Mouse (Mus musculus): ENCODE measurements at regions not wholly inside any gene's neighbourhood (a gene's known extent, or its start where the extent isn't known, plus 50 kb on each side); places are given as distances from the start of the nearest gene placed in this dataset.
A peak's percentile ranks its signal among the peaks of the same experiment; 100 is the strongest.

GRCm38 (mm10) chr10:84024901-84025300, 302.2 kb downstream of the 1500009L16Rik start:
- no peak for DNase-seq (ENCODE audit: low spot score)

GRCm38 (mm10) chr10:84026798-84027197, 304.1 kb downstream of the 1500009L16Rik start:
- no peak for DNase-seq (ENCODE audit: low spot score)

GRCm38 (mm10) chr10:84036131-84036877, 313.6 kb downstream of the 1500009L16Rik start:
- no peak for DNase-seq (ENCODE audit: low spot score)

- no peak for DNase-seq (ENCODE audit: low spot score)
Observed at GRCm38 (mm10) chr10:84048706-84049105, 326.0 kb downstream of the 1500009L16Rik start.

- DNase-seq (ENCODE audit: low spot score), result no peak
Observed at GRCm38 (mm10) chr10:84052696-84053095, 330.0 kb downstream of the 1500009L16Rik start.

- DNase-seq (ENCODE audit: low spot score), result no peak
Observed at GRCm38 (mm10) chr10:84054551-84055336, 332.1 kb downstream of the 1500009L16Rik start.

GRCm38 (mm10) chr10:84055402-84056167, 332.9 kb downstream of the 1500009L16Rik start:
- DNase-seq (ENCODE audit: low spot score), result no peak

GRCm38 (mm10) chr10:84056323-84057169, 333.9 kb downstream of the 1500009L16Rik start:
- DNase-seq (ENCODE audit: low spot score), result peak; percentile 12

GRCm38 (mm10) chr10:84058301-84058700, 335.6 kb downstream of the 1500009L16Rik start:
- DNase-seq (ENCODE audit: low spot score), result no peak

GRCm38 (mm10) chr10:84059646-84060491, 337.2 kb downstream of the 1500009L16Rik start:
- no peak for DNase-seq (ENCODE audit: low spot score)

GRCm38 (mm10) chr10:84060492-84061218, 338.0 kb downstream of the 1500009L16Rik start:
- DNase-seq (ENCODE audit: low spot score), result peak; percentile 78

- peak; percentile 62 for DNase-seq (ENCODE audit: low spot score)
Observed at GRCm38 (mm10) chr10:84067052-84067650, 344.5 kb downstream of the 1500009L16Rik start.

GRCm38 (mm10) chr10:84069806-84070205, 347.1 kb downstream of the 1500009L16Rik start:
- no peak for DNase-seq (ENCODE audit: low spot score)

- no peak for DNase-seq (ENCODE audit: low spot score)
Observed at GRCm38 (mm10) chr10:84072866-84073483, 350.3 kb downstream of the 1500009L16Rik start.

GRCm38 (mm10) chr10:84075581-84075980, 352.9 kb downstream of the 1500009L16Rik start:
- no peak for DNase-seq (ENCODE audit: low spot score)

GRCm38 (mm10) chr10:84080236-84080635, 357.6 kb downstream of the 1500009L16Rik start:
- no peak for DNase-seq (ENCODE audit: low spot score)

- DNase-seq (ENCODE audit: low spot score), result no peak
Observed at GRCm38 (mm10) chr10:84081673-84082072, 358.7 kb downstream of the Nuak1 start.

- no peak for DNase-seq (ENCODE audit: low spot score)
Observed at GRCm38 (mm10) chr10:84087528-84087927, 352.9 kb downstream of the Nuak1 start.

GRCm38 (mm10) chr10:84087929-84088328, 352.5 kb downstream of the Nuak1 start:
- no peak for DNase-seq (ENCODE audit: low spot score)
